ENCODE assay signal across 11 mouse cellular contexts in the genomic region with DNA sequence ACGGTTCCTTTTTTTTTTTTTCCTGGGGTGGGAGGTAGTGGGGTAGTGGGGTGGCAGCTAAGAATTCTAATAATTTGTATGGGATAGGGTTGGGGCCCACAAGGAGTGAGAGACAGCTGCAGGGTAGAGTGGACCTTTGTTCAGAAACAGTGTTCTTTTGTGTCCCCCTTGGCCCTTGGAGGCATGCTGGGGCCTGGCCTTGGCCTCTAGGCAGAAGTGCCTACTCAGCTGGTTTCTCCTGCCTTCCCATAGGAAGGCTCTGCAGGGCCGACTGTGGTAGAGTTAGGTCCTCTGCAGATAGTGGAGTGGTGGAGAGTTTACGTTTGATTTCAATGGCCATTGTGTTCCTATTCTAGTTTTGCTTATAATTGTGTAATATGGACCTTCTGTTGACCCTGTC. TPM values are rescaled to one million over a fixed set of nuclear protein-coding genes. Genes with fewer than 3 reads are reported as not detected.
DNase-seq lines count a peak whose midpoint lies in the region; ATAC-seq and TF ChIP-seq lines count a peak whose summit lies in the region.
"Had no signal": no experiment of that assay in that cellular context is flagged by ENCODE, and none has a peak within 500 bp of the region (broad histone marks: within the 10 kb centered on the region; RNA-seq: fewer than 3 reads in every experiment).

No protein-coding gene starts in this region.

- H3K4me2 ChIP-seq in CH12.LX (ENCODE audit: insufficient read depth, low read depth, poor library complexity, severe bottlenecking) = no peak overlapping the region
- no peak overlapping the region for H3K4me2 ChIP-seq in forebrain, embryonic 14.5 days (ENCODE audit: low read length)
- H3K4me2 ChIP-seq: embryonic facial prominence, embryonic 13.5 days had no signal

- no peak overlapping the region for H3K4me3 ChIP-seq in CH12.LX (replicated peaks in 1 of 3; ENCODE audit: low read depth in 2 of 3, low read length in 2 of 3, poor library complexity in 1 of 3)
- H3K4me3 ChIP-seq in limb, embryonic 10.5 days = no peak overlapping the region
- H3K4me3 ChIP-seq in forebrain, embryonic 14.5 days (ENCODE audit: low read depth, low read length) = no peak overlapping the region
- H3K4me3 ChIP-seq: embryonic facial prominence, embryonic 13.5 days had no signal

- 79% methylated on average over 3 of the region's 3 CpGs for WGBS in limb, embryonic 10.5 days
- 39% methylated on average over 3 of the region's 3 CpGs for WGBS in forebrain, embryonic 14.5 days

- H3K9ac ChIP-seq in CH12.LX (ENCODE audit: insufficient read depth, low read depth) = no peak overlapping the region
- no peak overlapping the region for H3K9ac ChIP-seq in forebrain, embryonic 14.5 days (ENCODE audit: low read length)
- H3K9ac ChIP-seq: embryonic facial prominence, embryonic 13.5 days; forebrain, postnatal 0 days had no signal

- H3K4me1 ChIP-seq in CH12.LX (ENCODE audit: control insufficient read depth in 1 of 2, insufficient read depth in 2 of 2) = peaks cover 6 to 80% of the 10 kb centered on the region in 2 experiments
- H3K4me1 ChIP-seq in limb, embryonic 10.5 days = peaks cover 13% of the 10 kb centered on the region
- H3K4me1 ChIP-seq in forebrain, embryonic 14.5 days (ENCODE audit: control insufficient read depth, insufficient read depth, low read length) = no peaks in the 10 kb centered on the region

- H3K36me3 ChIP-seq in CH12.LX (replicated peaks in 1 of 2; ENCODE audit: control insufficient read depth in 1 of 2, insufficient read depth in 1 of 2, low read length in 1 of 2) = no peaks in the 10 kb centered on the region
- peaks cover 8% of the 10 kb centered on the region for H3K36me3 ChIP-seq in limb, embryonic 10.5 days
- H3K36me3 ChIP-seq in forebrain, embryonic 14.5 days (ENCODE audit: control insufficient read depth, insufficient read depth, low read length) = no peaks in the 10 kb centered on the region

- ATAC-seq in forebrain, embryonic 14.5 days = no peak
- ATAC-seq: forebrain, postnatal 0 days had no signal

- dilution Hi-C loops in CH12.LX (cut with MboI; ENCODE audit: extremely low pct_ligation_motif_present, extremely low pct_unique_long_range_greater_than_20kb, low sequenced_read_pairs) = no loop called here

- H3K9me3 ChIP-seq in CH12.LX (replicated peaks; ENCODE audit: low read length) = peaks cover 5% of the 10 kb centered on the region
- no peaks in the 10 kb centered on the region for H3K9me3 ChIP-seq in limb, embryonic 10.5 days (replicated peaks)
- H3K9me3 ChIP-seq in forebrain, embryonic 14.5 days (replicated peaks; ENCODE audit: control insufficient read depth, low read length) = no peaks in the 10 kb centered on the region; the same call in 1 of the 2 replicates

- DNase-seq in layer of hippocampus, adult 9-11 months = peak; percentile 60
- DNase-seq in layer of hippocampus, adult 9-10 months (ENCODE audit: low spot score) = no peak
- no peak for DNase-seq in CH12.LX (ENCODE audit: extremely low read depth)
- DNase-seq in Muller cell, postnatal 12 days (ENCODE audit: inconsistent ontology term) = peak; percentile 80
- DNase-seq in limb, embryonic 10.5 days (ENCODE audit: low spot score) = no peak
- no peak for DNase-seq in thymus, adult 18-20 months
- no peak for DNase-seq in forebrain, embryonic 14.5 days (ENCODE audit: low spot score)
- DNase-seq: forebrain, postnatal 0 days; kidney, adult 8-10 months; lung, adult 18-20 months had no signal

- TF ChIP-seq CTCF in CH12.LX (conservative IDR thresholded peaks at IDR 0.05 in 1 of 2, IDR thresholded peaks at IDR 0.05 in 1 of 2; ENCODE audit: low read depth in 2 of 2, low read length in 2 of 2) = no peak

- no peak for TF ChIP-seq EP300 in CH12.LX (IDR thresholded peaks at IDR 0.05; ENCODE audit: low read length)

- TF ChIP-seq POLR2A in CH12.LX (IDR thresholded peaks at IDR 0.05; ENCODE audit: low read depth, low read length) = no peak

- TF ChIP-seq RAD21 in CH12.LX (IDR thresholded peaks at IDR 0.05; ENCODE audit: low read depth, low read length) = no peak

- no peaks in the 10 kb centered on the region for H3K27me3 ChIP-seq in CH12.LX (replicated peaks)
- H3K27me3 ChIP-seq in limb, embryonic 10.5 days (ENCODE audit: low read depth, poor library complexity, severe bottlenecking) = no peaks in the 10 kb centered on the region
- H3K27me3 ChIP-seq in forebrain, embryonic 14.5 days (replicated peaks; ENCODE audit: control insufficient read depth, insufficient read depth, low read length) = no peaks in the 10 kb centered on the region
- H3K27me3 ChIP-seq: embryonic facial prominence, embryonic 13.5 days had no signal

- no peaks in the 10 kb centered on the region for H3K79me2 ChIP-seq in CH12.LX (replicated peaks; ENCODE audit: control insufficient read depth, extremely low read depth, insufficient read depth, poor library complexity, severe bottlenecking)

- in situ Hi-C loops in CH12.LX (cut with MboI; ENCODE audit: low pct_ligation_motif_present, low pct_unique_long_range_greater_than_20kb, low sequenced_read_pairs) = no loop called here

- H3K27ac ChIP-seq in CH12.LX (ENCODE audit: insufficient read depth, low read depth) = no peak overlapping the region
- peak overlapping the region; percentile 46; the same call in 1 of the 2 replicates for H3K27ac ChIP-seq in limb, embryonic 10.5 days
- no peak overlapping the region for H3K27ac ChIP-seq in forebrain, embryonic 14.5 days (ENCODE audit: low read depth, low read length)
- H3K27ac ChIP-seq: embryonic facial prominence, embryonic 13.5 days had no signal

TF ChIP-seq in CH12.LX, 34 proteins besides CTCF, POLR2A, EP300 and RAD21:
- peak; percentile 74; the same call in 1 of the 2 replicates for TF ChIP-seq MAFK (IDR thresholded peaks at IDR 0.05; ENCODE audit: insufficient replicate concordance, low read length)
- no peak for TF ChIP-seq SIN3A (IDR thresholded peaks at IDR 0.05; ENCODE audit: low read length)

RNA-seq across cellular contexts. Expression of gene Wdfy2, which starts 30.8 kb away (rescaled TPM):
- total RNA-seq in CH12.LX (2012; rRNA removed) (3.9 and 6.3 TPM in 2 replicates), CH12.LX (2014; rRNA removed) (6.7 and 7.6 TPM in 2 replicates)
- 5.5 and 6.6 TPM in 2 replicates for polyA plus RNA-seq in CH12.LX (2012; ENCODE audit: insufficient read length, low read depth)
- 11.9 and 12.7 TPM in 2 replicates for polyA plus RNA-seq in limb, embryonic 10.5 days (2016; fragmentation: Nextera tagmentation; extraction: Ambion mirVana)
- 9.2 and 10.0 TPM in 2 replicates for polyA plus RNA-seq in forebrain, embryonic 14.5 days (2014; fragmentation: Nextera tagmentation; extraction: Ambion mirVana)

Comparison
In these comparisons a context has a peak if more than half of its experiments do, and no peak if none do; other contexts are left out.
1. DNase-seq: peak in layer of hippocampus, adult 9-11 months (single experiment) and Muller cell, postnatal 12 days (single experiment); none in layer of hippocampus, adult 9-10 months (single experiment), CH12.LX (single experiment), limb, embryonic 10.5 days (single experiment), thymus, adult 18-20 months (0 of 2) and forebrain, embryonic 14.5 days (single experiment).